Mouse (Mus musculus) G1E (cell line): ENCODE measurements around the gene App.

ENCODE experiments used
- CTCF ChIP-seq: IDR thresholded peaks from 2 replicates; pipeline ENCODE4 v1.5.1; 2012; ENCODE audit warnings: low read depth, low read length, inconsistent platforms, mixed read lengths
- TAL1 ChIP-seq: conservative IDR thresholded peaks from 2 replicates; pipeline ENCODE4 v1.6.1; 2012; ENCODE audit warnings: low read depth, low read length, inconsistent platforms, mixed read lengths

GRCm38 (mm10) chr16:85117541-85117940, 56.0 kb downstream of the App start:
- TF ChIP-seq CTCF, result no peak
- no peak for TF ChIP-seq TAL1
